Mouse (Mus musculus) c-Kit-positive CD71-negative TER-119-negative erythroid progenitor cells, embryonic 14.5 days (primary cell): Measurements from ENCODE around the gene Snrpg.
A peak's percentile ranks its signal among the peaks of the same experiment; 100 is the strongest.
"Not testable (repeated sequence)": the region's sequence is repeated elsewhere in the genome, so short reads cannot be mapped to it uniquely, and the experiment has no call there.

Source experiments
- DNase-seq: peaks from one replicate; pipeline ENCODE4 v3.0.0-alpha.2; 2013; ENCODE audit warnings: low read depth

Snrpg gene

DNA sequence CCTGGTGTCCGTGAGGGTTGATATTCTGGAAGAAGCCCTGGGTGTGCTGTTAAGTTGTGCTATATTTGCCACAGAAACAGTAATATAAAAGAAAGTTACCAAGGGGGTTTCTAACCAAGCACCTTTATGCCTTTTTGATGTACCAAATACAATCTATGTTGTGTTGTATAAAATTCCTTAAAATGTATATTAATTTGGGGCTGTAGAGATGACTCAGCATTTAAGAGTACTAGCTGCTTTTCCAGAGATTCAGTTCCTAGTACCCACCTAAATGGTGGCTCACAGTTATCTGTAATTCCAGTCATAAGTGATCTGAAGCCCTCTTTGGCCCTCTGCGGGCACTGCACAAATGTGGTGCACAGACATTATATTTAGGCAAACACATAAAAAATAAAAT lies 4.3 kb upstream of the Snrpg start:
- no peak for DNase-seq

GRCm38 (mm10) chr6:86368479-86368878 lies 2.6 kb upstream of the Snrpg start:
- no peak for DNase-seq

DNA sequence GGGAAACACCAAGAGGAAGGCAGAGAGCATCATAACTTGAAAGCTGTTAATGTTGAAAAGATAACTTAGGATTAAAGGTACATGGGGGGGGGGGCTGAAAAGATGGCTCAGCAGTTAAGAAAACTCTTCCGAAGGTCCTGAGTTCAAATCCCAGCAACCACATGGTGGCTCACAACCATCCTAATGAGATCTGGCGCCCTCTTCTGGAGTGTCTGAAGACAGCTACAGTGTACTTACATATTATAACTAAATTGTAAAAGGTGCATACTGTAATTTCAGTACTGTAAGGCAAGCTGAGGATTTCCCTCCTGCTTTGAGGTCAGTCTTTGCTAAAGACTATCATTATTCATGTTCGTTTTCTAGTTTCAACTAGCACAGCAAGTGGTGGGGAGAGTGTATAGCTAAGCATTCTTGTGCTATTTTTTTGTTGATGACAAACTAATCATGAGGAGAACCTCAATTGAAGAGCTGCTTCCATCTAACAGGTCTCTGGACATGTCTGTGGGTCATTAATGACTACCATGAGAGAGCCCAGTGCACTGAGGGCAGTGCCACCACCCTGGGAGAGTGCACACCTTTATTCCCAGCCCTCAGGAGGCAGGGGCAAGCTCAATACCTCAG lies 901 bp upstream of the Snrpg start:
- peak; percentile 48 for DNase-seq

DNA sequence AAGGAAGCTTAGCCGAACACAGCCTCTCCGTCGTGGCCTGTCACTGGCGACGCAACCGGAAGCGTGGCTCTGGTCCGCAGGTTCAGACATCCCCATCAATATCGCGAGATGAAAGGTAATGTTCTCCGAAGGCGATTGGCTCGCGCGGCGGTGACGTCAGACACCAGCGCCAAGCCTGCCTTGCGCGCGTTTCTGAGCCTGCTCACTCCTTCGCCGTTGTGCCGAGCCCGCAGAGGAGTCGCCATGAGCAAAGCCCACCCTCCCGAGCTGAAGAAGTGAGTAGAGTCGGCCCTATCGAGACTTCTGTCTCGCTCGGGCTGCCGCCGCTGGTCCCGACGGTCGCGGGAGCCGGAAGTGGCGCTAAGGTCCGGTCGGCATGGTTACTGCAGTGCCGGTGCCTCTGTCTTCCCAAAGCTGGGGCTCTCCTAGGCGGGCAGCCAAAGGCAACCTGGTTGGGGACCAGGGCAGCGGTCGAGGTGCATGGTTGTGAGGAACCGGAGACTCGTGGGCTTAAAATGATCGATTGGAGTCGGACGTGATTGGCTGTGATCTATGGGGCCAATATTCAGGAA lies 322 bp downstream of the Snrpg start:
- DNase-seq, result peak; percentile 93

- DNase-seq, result no peak
Measured at GRCm38 (mm10) chr6:86371950-86372516, 929 bp downstream of the Snrpg start.

GRCm38 (mm10) chr6:86373556-86373955 lies 2.5 kb downstream of the Snrpg start:
- DNase-seq, result no peak

DNA sequence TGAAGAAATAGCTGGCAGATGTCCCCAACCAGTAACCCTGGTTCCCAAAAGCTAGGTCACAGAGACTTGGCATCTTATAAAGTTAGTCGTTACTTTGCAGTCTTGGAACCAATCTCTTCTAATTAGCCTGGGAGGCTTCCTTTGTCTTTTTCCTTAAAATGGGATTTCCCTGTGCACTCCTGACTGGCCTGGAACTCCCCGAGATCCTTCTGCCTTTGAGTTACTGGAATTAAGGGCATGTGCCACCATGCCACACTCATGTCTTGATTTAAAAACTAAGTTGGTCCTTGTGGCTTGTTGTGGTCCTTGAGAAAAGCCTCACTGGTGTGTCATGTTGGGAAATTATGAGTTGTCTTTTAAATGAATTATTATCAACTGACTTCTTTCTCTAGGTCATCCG lies 7.2 kb downstream of the Snrpg start:
- no peak for DNase-seq

GRCm38 (mm10) chr6:86380112-86380511 lies 9.0 kb downstream of the Snrpg start:
- DNase-seq, result not testable (repeated sequence)

DNA sequence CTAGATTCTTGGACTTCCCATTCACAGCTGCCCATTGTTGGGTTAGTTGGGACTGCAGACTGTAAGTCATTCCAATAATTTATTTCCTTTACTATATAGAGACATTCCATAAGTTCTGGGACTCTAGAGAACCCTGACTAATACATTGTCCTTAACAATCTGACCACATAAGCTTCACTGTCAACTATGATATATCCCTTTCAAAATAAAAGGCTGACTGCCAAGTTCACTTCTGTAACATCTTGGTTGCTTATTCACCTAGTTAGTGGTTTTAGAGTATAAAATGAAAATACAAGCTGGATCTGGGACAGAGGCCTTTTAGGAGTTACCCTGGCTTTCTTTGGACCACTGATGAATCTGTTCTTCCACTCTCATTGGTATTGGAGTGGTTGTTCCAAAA lies 11.4 kb downstream of the Snrpg start:
- DNase-seq, result no peak

- DNase-seq, result no peak
Measured at GRCm38 (mm10) chr6:86383370-86383769, 12.3 kb downstream of the Snrpg start.

DNA sequence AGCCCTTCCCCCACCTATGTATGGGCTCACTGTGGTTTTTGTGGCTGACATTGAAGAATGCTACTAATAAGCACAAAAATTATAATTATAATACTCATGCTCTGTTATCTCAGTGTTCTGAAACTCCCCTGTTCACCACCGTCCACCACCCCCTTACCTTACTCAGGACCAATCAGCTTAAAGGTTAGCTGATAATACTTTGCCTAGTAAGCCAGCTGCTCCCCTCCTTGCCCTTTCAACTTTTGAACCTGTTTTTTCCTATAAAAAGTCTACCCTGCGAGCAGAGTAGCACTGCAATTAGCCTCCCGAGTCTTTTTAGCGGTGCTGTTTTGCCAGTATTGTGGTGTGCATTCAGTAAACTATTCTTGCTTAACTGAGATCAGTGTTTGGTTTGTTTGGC lies 13.6 kb downstream of the Snrpg start:
- no peak for DNase-seq

GRCm38 (mm10) chr6:86385362-86386104 lies 14.4 kb downstream of the Snrpg start:
- no peak for DNase-seq

DNA sequence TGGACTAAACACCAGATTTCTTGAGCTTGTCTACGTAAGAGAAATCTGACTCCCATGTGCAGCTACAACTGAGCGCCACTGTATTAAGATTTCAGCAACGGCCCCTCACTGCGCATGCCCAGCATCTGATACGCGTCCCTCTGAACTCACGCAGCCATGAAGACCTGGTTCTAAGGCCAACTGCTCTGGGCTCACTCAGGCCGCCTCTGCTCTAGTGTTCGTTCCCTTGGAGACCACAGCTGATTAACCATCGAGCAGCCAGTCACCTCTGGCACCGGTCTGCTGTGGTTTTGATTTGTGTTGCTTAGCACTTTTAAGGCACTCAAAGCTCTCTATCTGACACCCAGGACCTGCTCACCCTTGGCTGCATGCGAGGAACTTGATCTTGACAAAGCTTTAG lies 16.2 kb downstream of the Snrpg start:
- DNase-seq, result no peak

- DNase-seq, result no peak
Measured at GRCm38 (mm10) chr6:86388461-86388860, 17.4 kb downstream of the Snrpg start.

DNA sequence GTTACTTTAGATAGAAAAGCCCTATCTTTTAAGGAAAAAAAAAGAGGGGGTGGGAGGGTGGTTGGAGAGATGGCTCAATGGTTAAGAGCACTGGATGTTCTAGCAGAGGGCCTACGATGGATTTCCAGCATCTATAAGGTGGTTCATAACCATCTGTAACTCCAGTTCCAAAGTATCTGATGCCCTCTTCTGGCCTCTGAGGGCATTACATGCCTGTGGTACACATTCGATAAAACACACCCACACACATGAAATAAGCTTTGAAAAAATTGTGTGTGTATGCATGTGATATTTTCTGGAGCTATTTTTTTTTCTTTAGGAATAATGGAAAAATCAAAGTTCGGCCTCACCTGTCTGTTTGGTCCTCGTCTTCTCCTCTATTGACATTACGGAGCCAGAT lies 20.2 kb downstream of the Snrpg start:
- no peak for DNase-seq

DNA sequence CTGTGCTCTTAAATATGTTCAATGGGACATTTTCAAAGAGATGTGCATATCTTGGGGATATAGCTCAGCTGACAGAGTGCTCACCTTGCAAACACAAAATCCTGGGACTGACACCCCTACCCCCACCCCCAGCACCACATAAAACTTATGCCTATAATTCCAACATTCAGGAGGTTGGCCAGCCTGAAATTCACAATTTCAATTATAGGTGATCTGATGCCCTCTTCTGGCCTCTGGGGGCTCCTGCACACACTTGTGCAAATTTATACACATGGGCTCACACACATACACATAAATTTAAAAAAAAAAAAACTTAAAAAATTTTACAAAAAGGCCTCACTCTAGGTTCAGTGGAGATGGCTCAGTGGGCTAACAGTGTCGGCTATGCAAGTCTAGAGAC lies 22.1 kb downstream of the Snrpg start:
- DNase-seq, result no peak

- DNase-seq, result no peak
Measured at GRCm38 (mm10) chr6:86394078-86394720, 23.1 kb downstream of the Snrpg start.

- no peak for DNase-seq
Measured at GRCm38 (mm10) chr6:86395021-86395420, 23.9 kb downstream of the Snrpg start.

GRCm38 (mm10) chr6:86395969-86396368 lies 24.9 kb downstream of the Snrpg start:
- DNase-seq, result no peak

DNA sequence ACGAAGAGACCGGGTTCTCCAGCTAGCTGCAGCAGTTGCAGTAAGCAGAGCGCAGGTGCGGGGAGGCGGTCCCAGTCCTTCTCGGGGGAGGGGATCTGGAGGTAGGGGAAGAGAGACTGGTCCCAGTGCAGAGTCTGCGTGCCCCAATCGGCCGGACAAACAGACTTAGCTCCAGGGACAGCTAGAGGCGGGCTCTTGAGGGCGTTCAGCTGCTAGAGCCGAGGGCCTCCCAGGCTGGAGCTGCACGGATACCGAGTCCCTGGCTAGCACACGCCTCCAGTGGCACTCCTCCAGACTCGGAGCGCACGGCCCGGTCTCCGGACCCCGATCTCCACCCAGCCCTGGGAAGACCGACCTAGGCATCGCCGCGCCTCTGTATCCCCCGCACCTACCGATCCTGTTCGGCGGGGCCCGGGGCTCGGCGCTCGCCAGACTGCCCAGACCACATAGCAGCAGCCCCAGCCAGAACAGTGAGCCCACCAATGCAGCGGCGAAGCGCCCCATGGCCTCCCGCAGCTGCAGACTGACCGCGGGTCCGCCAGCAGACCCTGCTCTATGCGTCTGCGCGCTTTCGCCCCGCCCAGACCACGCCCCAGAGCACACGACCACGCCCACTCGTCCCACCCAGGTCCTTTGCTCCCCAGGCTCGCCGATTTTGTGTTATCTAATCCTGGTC lies 25.6 kb downstream of the Snrpg start, which contains the start of gene Pcyox1:
Gene Pcyox1 (minus strand): TSS at position 574 of the 676 bp plus-strand sequence.
- peak; percentile 80 for DNase-seq

GRCm38 (mm10) chr6:86397257-86397980 lies 26.3 kb downstream of the Snrpg start:
- DNase-seq, result no peak
